23 mouse cellular contexts compared by ENCODE assay signal in the genomic region with DNA sequence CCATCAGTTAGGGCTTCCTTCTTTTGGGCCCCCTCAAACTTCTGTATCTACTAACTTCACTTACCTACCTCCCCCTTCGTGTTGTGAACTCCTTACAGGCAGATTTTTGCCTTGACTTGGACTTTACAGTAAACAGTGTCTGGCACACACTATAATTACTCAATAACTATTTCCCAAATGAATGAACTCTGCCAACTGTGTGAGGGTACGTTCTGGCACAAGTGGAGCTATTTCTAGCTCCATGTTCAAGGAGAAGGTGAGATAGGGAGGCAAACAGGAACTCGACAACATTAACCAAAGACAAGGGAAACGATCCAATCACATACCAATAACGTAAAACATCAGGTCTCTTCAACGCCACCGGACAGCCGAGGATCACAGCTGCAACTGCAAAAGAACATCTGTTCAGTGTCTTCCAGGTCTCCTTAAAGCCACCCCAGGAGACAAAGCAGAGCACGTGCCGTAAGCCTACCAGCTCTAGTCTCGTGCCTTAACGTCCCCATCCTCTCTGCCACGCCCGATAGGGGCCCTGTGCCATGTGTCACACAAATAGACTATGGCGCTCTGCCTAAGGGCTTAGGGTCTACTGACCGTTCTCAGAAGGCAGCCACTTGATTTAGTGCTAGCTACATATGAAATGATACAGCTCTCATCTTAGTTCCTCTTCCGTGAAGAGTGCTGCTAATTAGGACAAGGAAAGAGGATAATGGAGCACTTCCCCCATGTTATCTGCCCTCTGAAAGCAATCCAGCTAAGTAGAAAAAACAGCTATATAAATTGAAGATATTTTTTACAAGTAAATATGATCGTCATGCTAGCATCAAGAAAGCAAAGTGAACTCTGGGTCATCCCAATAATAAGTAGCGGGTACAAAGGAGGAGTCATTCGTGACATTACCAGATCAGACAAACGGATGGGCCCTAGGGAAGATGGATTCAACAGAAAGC. TPM values are rescaled to one million over a fixed set of nuclear protein-coding genes. Genes with fewer than 3 reads are reported as not detected.
DNase-seq lines count a peak whose midpoint lies in the region; ATAC-seq and TF ChIP-seq lines count a peak whose summit lies in the region.
"Had no signal": no experiment of that assay in that cellular context is flagged by ENCODE, and none has a peak within 500 bp of the region (broad histone marks: within the 10 kb centered on the region; RNA-seq: fewer than 3 reads in every experiment).

No protein-coding gene starts in this region.

- peak overlapping the region; percentile 98 for H3K27ac ChIP-seq in MEL (ENCODE audit: control insufficient read depth, low read depth, low read length)
- H3K27ac ChIP-seq in heart, postnatal 0 days (ENCODE audit: low read depth): peak overlapping the region; percentile 94
- H3K27ac ChIP-seq in neural tube, embryonic 15.5 days (replicated peaks): no peak overlapping the region
- H3K27ac ChIP-seq: embryonic facial prominence, embryonic 13.5 days; forebrain, embryonic 15.5 days; hindbrain, embryonic 13.5 days; left cerebral cortex, adult 2 months; liver, embryonic 13.5 days; macrophage; midbrain, embryonic 10.5 days had no signal

- H3K4me1 ChIP-seq in MEL (ENCODE audit: control insufficient read depth in 1 of 2, insufficient read depth in 2 of 2, low read length in 2 of 2): peaks cover 28 to 42% of the 10 kb centered on the region in 2 experiments
- peaks cover 44% of the 10 kb centered on the region for H3K4me1 ChIP-seq in heart, postnatal 0 days (ENCODE audit: control insufficient read depth, insufficient read depth)
- H3K4me1 ChIP-seq in neural tube, embryonic 15.5 days: no peaks in the 10 kb centered on the region
- H3K4me1 ChIP-seq: embryonic facial prominence, embryonic 13.5 days; forebrain, embryonic 15.5 days; hindbrain, embryonic 13.5 days; midbrain, embryonic 10.5 days had no signal

- peak overlapping the region; percentile 46 for H3K9ac ChIP-seq in MEL (ENCODE audit: control insufficient read depth, low read depth, low read length, poor library complexity, severe bottlenecking)
- no peak overlapping the region for H3K9ac ChIP-seq in heart, postnatal 0 days (replicated peaks; ENCODE audit: low read depth, low read length)
- H3K9ac ChIP-seq in neural tube, embryonic 15.5 days (replicated peaks): no peak overlapping the region
- H3K9ac ChIP-seq: embryonic facial prominence, embryonic 13.5 days; forebrain, embryonic 15.5 days; hindbrain, embryonic 13.5 days; liver, embryonic 13.5 days; lung, embryonic 14.5 days had no signal

- WGBS in heart, postnatal 0 days: 52% methylated on average over 21 of the region's 21 CpGs
- 88% methylated on average over 21 of the region's 21 CpGs for WGBS in neural tube, embryonic 15.5 days

- H3K4me2 ChIP-seq in heart, postnatal 0 days (ENCODE audit: low read depth, low read length): peak overlapping the region; percentile 18; the same call in 1 of the 2 replicates
- H3K4me2 ChIP-seq in neural tube, embryonic 15.5 days: no peak overlapping the region
- H3K4me2 ChIP-seq: embryonic facial prominence, embryonic 13.5 days; forebrain, embryonic 15.5 days; hindbrain, embryonic 13.5 days; liver, embryonic 13.5 days; lung, embryonic 14.5 days had no signal

- H3K79me2 ChIP-seq in MEL (ENCODE audit: control insufficient read depth, insufficient read depth, low read length, poor library complexity): no peaks in the 10 kb centered on the region

- no peaks in the 10 kb centered on the region for H3K9me3 ChIP-seq in MEL (replicated peaks; ENCODE audit: insufficient read depth, low read length)
- no peaks in the 10 kb centered on the region for H3K9me3 ChIP-seq in heart, postnatal 0 days (replicated peaks; ENCODE audit: control insufficient read depth, low read length)
- no peaks in the 10 kb centered on the region for H3K9me3 ChIP-seq in neural tube, embryonic 15.5 days (replicated peaks)
- H3K9me3 ChIP-seq: embryonic facial prominence, embryonic 13.5 days; forebrain, embryonic 15.5 days; hindbrain, embryonic 13.5 days; liver, embryonic 13.5 days; midbrain, embryonic 10.5 days had no signal

- no peak for TF ChIP-seq RAD21 in MEL (IDR thresholded peaks at IDR 0.05; ENCODE audit: low read depth, low read length)

- DNase-seq in adrenal gland, postnatal 14 days: peak; percentile 24
- no peak for DNase-seq in adrenal gland, postnatal 10 days
- peak; percentile 80 for DNase-seq in MEL (ENCODE audit: low read depth, low spot score)
- DNase-seq in heart, adult 8-10 months (ENCODE audit: low spot score): peak; percentile 25
- DNase-seq in heart, postnatal 0 days (ENCODE audit: low spot score): peak; percentile 60
- no peak for DNase-seq in spleen, postnatal 36 days (ENCODE audit: low spot score in 2 of 2)
- DNase-seq: cerebellum, postnatal 10 days; gastrocnemius, postnatal 14 days; kidney, adult 2 months; kidney, postnatal 25 days; left cerebral cortex, postnatal 4 days; lung, embryonic 14.5 days; thymus, postnatal 14 days had no signal

- peak overlapping the region in 1 of 2 experiments; percentile 2; a peak in 3 of 4 replicates for H3K4me3 ChIP-seq in MEL (ENCODE audit: control insufficient read depth in 1 of 2, insufficient read depth in 1 of 2, low read depth in 2 of 2, low read length in 2 of 2)
- H3K4me3 ChIP-seq in heart, postnatal 0 days (ENCODE audit: low read depth, low read length): no peak overlapping the region
- no peak overlapping the region for H3K4me3 ChIP-seq in neural tube, embryonic 15.5 days (replicated peaks)
- H3K4me3 ChIP-seq: embryonic facial prominence, embryonic 13.5 days; forebrain, embryonic 15.5 days; hindbrain, embryonic 13.5 days; left cerebral cortex, adult 2 months; liver, embryonic 13.5 days; midbrain, embryonic 10.5 days had no signal

- H3K36me3 ChIP-seq in MEL (ENCODE audit: control insufficient read depth in 1 of 2, insufficient read depth in 2 of 2, low read length in 2 of 2): peaks cover 11 to 47% of the 10 kb centered on the region in 2 experiments
- H3K36me3 ChIP-seq in heart, postnatal 0 days (replicated peaks; ENCODE audit: control insufficient read depth, insufficient read depth, low read length): peaks cover 36% of the 10 kb centered on the region
- peaks cover 71% of the 10 kb centered on the region for H3K36me3 ChIP-seq in neural tube, embryonic 15.5 days

- TF ChIP-seq CTCF in MEL (IDR thresholded peaks at IDR 0.05 in 2 of 3, conservative IDR thresholded peaks at IDR 0.05 in 1 of 3; ENCODE audit: control insufficient read depth in 1 of 3, insufficient read depth in 1 of 3, low read depth in 2 of 3, low read length in 3 of 3, poor library complexity in 1 of 3, severe bottlenecking in 1 of 3): no peak
- no peak for TF ChIP-seq CTCF in heart, postnatal 0 days (IDR thresholded peaks at IDR 0.05; ENCODE audit: low read depth)

- peak; percentile 75 to 85 for TF ChIP-seq EP300 in MEL (IDR thresholded peaks at IDR 0.05; ENCODE audit: low read depth in 1 of 2, low read length in 2 of 2)
- TF ChIP-seq EP300 in heart, postnatal 0 days (IDR thresholded peaks at IDR 0.05; ENCODE audit: low read depth): 0 out of 2 replicates have a peak, but pooled peaks have one; percentile 20

- ATAC-seq in heart, postnatal 0 days (ENCODE audit: insufficient read depth, low read depth): peak; percentile 80
- ATAC-seq in neural tube, embryonic 15.5 days (ENCODE audit: low FRiP score): no peak
- ATAC-seq: CD4-positive, CD25-positive, alpha-beta regulatory T cell, adult 4 months; forebrain, embryonic 15.5 days; inflammation-experienced regulatory T-cells, adult 6 months had no signal

- H3K27me3 ChIP-seq in MEL (ENCODE audit: control insufficient read depth in 1 of 2, insufficient read depth in 2 of 2, low read length in 2 of 2): no peaks in the 10 kb centered on the region
- H3K27me3 ChIP-seq in heart, postnatal 0 days (ENCODE audit: control insufficient read depth, insufficient read depth, low read length): no peaks in the 10 kb centered on the region
- no peaks in the 10 kb centered on the region for H3K27me3 ChIP-seq in neural tube, embryonic 15.5 days (replicated peaks)
- H3K27me3 ChIP-seq: embryonic facial prominence, embryonic 13.5 days; forebrain, embryonic 15.5 days; hindbrain, embryonic 13.5 days; liver, embryonic 13.5 days had no signal

- peak in 1 of 2 experiments; percentile 53; a peak in 1 of 4 replicates for TF ChIP-seq POLR2A in MEL (IDR thresholded peaks at IDR 0.05; ENCODE audit: control insufficient read depth in 1 of 2, insufficient read depth in 1 of 2, low read depth in 1 of 2, low read length in 2 of 2, poor library complexity in 1 of 2)

RNA-seq across cellular contexts. Expression of a gene that starts 27.4 kb away (rescaled TPM):
- 96.0 and 111 TPM in 2 replicates for total RNA-seq in adrenal gland, postnatal 14 days (2021)
- total RNA-seq in adrenal gland, postnatal 10 days (2021): 100 to 1,000 TPM in 1 of 2 experiments, 10 to 100 TPM in 1; 98.8 to 111 TPM
- 210 and 250 TPM in 2 replicates for total RNA-seq in MEL (2012; rRNA removed)
- polyA plus RNA-seq in MEL (2012; ENCODE audit: insufficient read depth in 1 of 2, insufficient read length in 2 of 2, low read depth in 1 of 2, low replicate concordance in 2 of 2, missing spikeins in 1 of 2): 100 to 1,000 TPM in 1 of 2 experiments, not detected in 1; 172 TPM
- total RNA-seq in heart, adult 8-10 months (2022): 10 to 100 TPM; 36.3 to 41.1 (median 40.7) TPM
- 17.8 and 39.1 TPM in 2 replicates for total RNA-seq in heart, postnatal 0 days (2014; rRNA removed; ENCODE audit: low replicate concordance)
- 85.1 and 90.9 TPM in 2 replicates for polyA plus RNA-seq in heart, postnatal 0 days (2015; fragmentation: Nextera tagmentation; extraction: Ambion mirVana)
- polyA plus RNA-seq in neural tube, embryonic 15.5 days (2015; fragmentation: Nextera tagmentation; extraction: Ambion mirVana): 83.3 and 94.9 TPM in 2 replicates

RNA-seq across cellular contexts. Expression of a gene that starts 27.4 kb away (rescaled TPM):
- 27.9 and 35.2 TPM in 2 replicates for total RNA-seq in adrenal gland, postnatal 14 days (2021)
- 10 to 100 TPM; 30.7 to 41.3 TPM for total RNA-seq in adrenal gland, postnatal 10 days (2021)
- 37.9 and 45.0 TPM in 2 replicates for total RNA-seq in MEL (2012; rRNA removed)
- polyA plus RNA-seq in MEL (2012; ENCODE audit: insufficient read depth in 1 of 2, insufficient read length in 2 of 2, low read depth in 1 of 2, low replicate concordance in 2 of 2, missing spikeins in 1 of 2): 10 to 100 TPM; 37.2 to 82.5 TPM
- total RNA-seq in heart, adult 8-10 months (2022): 10 to 100 TPM; 48.3 to 63.3 (median 50.8) TPM
- 33.2 and 38.8 TPM in 2 replicates for total RNA-seq in heart, postnatal 0 days (2014; rRNA removed; ENCODE audit: low replicate concordance)
- 11.0 and 12.1 TPM in 2 replicates for polyA plus RNA-seq in heart, postnatal 0 days (2015; fragmentation: Nextera tagmentation; extraction: Ambion mirVana)
- 28.1 and 29.6 TPM in 2 replicates for polyA plus RNA-seq in neural tube, embryonic 15.5 days (2015; fragmentation: Nextera tagmentation; extraction: Ambion mirVana)

RNA-seq across cellular contexts. Expression of a gene that starts 52.8 kb away (rescaled TPM):
- total RNA-seq in adrenal gland, postnatal 14 days (2021): 46.0 and 53.3 TPM in 2 replicates
- 10 to 100 TPM; 35.3 to 58.0 TPM for total RNA-seq in adrenal gland, postnatal 10 days (2021)
- total RNA-seq in MEL (2012; rRNA removed): 16.6 and 16.9 TPM in 2 replicates
- polyA plus RNA-seq in MEL (2012; ENCODE audit: insufficient read depth in 1 of 2, insufficient read length in 2 of 2, low read depth in 1 of 2, low replicate concordance in 2 of 2, missing spikeins in 1 of 2): 10 to 100 TPM; 29.9 to 41.8 TPM
- 10 to 100 TPM; 26.6 to 30.4 (median 29.7) TPM for total RNA-seq in heart, adult 8-10 months (2022)
- total RNA-seq in heart, postnatal 0 days (2014; rRNA removed; ENCODE audit: low replicate concordance): 10.2 and 14.7 TPM in 2 replicates
- 10.2 and 10.5 TPM in 2 replicates for polyA plus RNA-seq in heart, postnatal 0 days (2015; fragmentation: Nextera tagmentation; extraction: Ambion mirVana)
- polyA plus RNA-seq in neural tube, embryonic 15.5 days (2015; fragmentation: Nextera tagmentation; extraction: Ambion mirVana): 31.5 and 31.8 TPM in 2 replicates

Comparison
In these comparisons a context has a peak if more than half of its experiments do, and no peak if none do; other contexts are left out.
1. DNase-seq: peak in adrenal gland, postnatal 14 days (single experiment), MEL (single experiment), heart, adult 8-10 months (single experiment) and heart, postnatal 0 days (single experiment); none in adrenal gland, postnatal 10 days (single experiment) and spleen, postnatal 36 days (0 of 2).